Mouse (Mus musculus): ENCODE data around the gene Susd6.

Gene Susd6

GRCm38 (mm10) chr12:80842609-80843008, 52.3 kb downstream of the Susd6 start:
- no peak for DNase-seq

DNA sequence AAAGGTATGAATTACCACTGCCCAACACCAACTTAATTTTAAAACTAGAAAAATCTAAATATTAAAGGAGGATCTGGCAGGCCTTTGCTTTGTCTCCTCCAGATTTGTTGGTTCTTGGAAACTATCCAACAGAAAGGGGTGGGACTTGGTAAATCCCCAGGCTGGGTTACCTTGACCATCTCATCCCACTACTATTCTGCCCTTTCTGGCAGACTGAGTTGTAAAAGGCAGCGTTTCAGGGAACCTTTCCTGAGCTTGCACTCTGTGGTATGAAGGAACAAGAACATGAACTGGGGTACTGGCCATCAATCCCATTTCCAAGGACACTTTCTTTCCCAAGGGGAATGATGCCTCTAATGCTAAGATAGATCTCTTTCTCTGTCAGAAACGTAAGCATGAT, 52.9 kb downstream of the Susd6 start:
- no peak for DNase-seq

DNA sequence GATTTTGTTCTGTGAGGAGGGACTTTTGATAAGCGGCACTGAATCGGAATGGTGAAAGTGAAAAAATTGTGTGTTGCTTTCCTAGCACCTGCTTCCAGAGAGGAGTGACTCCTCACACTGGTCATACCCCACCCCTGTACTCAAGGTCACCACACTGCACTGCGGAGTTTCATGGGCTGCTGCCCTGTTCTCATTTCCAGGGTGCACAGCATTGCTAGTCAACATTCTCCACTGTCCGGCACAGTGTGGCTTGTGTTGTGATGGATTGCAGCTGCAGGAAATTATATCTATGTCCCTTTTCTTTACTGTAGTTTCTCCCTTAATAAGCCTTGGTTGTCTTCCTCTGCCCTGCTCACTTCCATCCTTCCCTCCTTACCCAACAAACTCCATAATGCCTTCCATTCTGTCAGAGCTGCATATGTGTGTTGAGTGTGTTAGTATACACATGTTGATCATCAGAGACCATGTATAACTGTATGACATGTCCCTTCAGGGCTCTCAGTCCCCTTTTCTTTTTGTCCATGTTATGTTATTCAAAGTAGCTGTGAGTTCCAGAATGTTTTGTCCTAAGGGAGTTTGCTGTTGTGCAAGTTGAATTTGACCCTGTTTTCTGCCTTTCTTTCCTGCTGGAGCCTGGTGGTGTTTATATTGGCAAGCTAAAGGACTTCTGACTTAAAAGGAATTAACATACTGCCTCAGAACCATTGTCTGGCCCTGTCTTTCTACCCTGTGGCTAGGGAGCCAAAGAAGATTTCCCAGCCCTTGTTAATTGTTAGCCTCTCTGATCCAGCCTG, 53.5 kb downstream of the Susd6 start:
- DNase-seq = no peak

- DNase-seq = no peak
Measured at GRCm38 (mm10) chr12:80845901-80846300, 55.6 kb downstream of the Susd6 start.

- no peak for DNase-seq
Measured at GRCm38 (mm10) chr12:80846861-80847268, 56.6 kb downstream of the Susd6 start.

DNA sequence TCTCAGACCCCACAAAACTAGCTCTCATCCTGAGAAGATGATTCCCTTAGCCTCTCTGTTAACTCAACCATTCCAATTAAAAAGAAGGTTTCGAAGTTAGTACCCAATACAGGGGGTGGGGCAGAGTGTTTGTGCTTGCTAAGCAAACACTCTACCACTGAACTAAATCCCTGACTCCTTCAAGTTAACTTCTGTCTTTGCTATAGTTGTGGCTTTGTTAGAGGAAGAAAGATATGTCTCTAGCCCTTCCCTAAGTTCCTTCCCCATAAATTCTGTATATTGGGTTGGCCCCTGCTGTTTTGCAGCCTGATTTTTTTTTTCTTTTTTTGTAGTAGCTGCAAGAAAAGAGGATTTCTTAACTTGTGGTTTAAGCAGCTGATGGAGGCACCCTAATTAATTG, 61.7 kb downstream of the Susd6 start:
- no peak for DNase-seq

- no peak for DNase-seq
Measured at GRCm38 (mm10) chr12:80853737-80854136, 63.4 kb downstream of the Susd6 start.

GRCm38 (mm10) chr12:80854671-80855070, 64.4 kb downstream of the Susd6 start:
- DNase-seq = no peak

DNA sequence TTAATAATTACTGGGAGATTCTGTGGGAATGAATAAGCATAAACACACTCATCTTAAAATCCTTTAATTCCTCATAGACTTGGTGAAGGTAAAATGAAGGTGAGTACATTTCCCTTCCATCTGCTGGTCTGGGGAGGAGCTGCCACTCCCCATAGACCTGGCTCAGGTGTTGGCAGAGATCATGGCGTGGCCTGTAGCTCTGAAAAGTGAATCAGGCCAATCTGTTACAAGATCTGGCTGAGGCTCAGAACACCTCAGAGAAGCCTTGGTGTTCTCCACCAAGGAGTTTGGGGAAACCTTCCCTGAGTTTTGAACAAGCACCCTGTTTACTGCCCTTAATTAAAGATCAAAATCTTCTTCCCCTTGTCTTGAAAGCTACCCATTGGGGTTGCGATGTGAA, 64.8 kb downstream of the Susd6 start:
- no peak for DNase-seq

- DNase-seq = no peak
Measured at GRCm38 (mm10) chr12:80855581-80855980, 65.3 kb downstream of the Susd6 start.

GRCm38 (mm10) chr12:80857636-80858293, 67.5 kb downstream of the Susd6 start:
- no peak for DNase-seq

DNA sequence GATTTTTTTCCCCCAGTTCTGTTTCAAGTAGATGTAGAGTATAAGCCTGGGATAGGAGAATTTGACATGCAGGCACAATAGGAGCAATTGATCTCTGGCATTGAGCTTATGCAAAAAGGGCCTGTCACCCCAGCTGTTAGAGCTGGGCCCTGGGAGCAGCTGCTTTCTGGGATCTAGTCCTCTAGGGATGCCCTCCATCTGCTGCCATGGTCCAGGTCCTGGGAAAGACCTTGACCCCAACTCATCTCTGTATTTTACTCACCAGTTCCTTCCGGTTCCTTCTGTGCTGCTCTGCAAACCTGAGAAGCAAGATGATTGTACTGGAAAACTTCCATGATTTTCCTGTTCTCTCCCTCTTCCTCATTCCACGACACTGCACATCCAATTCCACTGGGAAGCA, 68.0 kb downstream of the Susd6 start:
- DNase-seq = no peak

GRCm38 (mm10) chr12:80861916-80862315, 71.6 kb downstream of the Susd6 start:
- DNase-seq = no peak

DNA sequence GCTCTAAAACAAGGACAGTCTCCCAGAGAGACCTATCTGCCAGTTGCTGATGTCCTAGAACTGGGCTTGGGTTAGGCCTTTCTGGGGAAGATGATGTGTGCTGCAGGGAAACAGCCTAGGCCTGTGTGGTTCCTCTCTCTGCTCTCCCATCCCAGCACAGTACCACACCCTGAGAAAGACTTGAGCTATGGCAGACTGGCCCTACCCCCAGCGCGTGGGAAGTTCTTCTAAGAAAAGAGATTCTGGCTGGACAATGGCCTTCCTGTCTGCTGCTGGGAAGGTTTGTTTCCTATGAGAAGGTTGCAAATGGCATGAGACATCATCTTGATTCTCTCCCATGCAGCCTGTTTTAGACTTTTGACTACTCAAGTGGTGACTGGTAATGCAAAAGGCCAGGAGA, 73.1 kb downstream of the Susd6 start:
- DNase-seq = no peak

GRCm38 (mm10) chr12:80865175-80865574, 74.9 kb downstream of the Susd6 start:
- DNase-seq = no peak

GRCm38 (mm10) chr12:80866023-80866422, 75.7 kb downstream of the Susd6 start:
- DNase-seq = no peak

- no peak for DNase-seq
Measured at GRCm38 (mm10) chr12:80867083-80867482, 76.8 kb downstream of the Susd6 start.

DNA sequence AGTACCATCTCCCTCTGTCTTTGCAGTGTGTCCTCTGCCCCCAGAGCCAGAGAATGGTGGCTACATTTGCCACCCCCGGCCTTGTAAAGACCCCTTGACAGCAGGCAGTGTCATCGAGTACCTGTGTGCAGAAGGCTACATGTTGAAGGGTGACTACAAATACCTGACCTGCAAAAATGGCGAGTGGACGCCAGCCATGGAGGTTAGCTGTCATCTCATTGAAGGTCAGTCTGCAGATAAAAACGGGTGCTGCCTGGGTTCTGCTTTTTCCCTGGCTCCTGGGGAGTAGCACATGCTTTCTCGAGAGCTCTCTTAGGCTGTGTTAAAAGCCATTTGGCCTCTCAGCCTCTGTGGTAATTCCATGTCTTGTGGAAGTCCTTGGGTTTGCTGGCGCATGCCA, 78.1 kb downstream of the Susd6 start:
- DNase-seq = no peak

DNA sequence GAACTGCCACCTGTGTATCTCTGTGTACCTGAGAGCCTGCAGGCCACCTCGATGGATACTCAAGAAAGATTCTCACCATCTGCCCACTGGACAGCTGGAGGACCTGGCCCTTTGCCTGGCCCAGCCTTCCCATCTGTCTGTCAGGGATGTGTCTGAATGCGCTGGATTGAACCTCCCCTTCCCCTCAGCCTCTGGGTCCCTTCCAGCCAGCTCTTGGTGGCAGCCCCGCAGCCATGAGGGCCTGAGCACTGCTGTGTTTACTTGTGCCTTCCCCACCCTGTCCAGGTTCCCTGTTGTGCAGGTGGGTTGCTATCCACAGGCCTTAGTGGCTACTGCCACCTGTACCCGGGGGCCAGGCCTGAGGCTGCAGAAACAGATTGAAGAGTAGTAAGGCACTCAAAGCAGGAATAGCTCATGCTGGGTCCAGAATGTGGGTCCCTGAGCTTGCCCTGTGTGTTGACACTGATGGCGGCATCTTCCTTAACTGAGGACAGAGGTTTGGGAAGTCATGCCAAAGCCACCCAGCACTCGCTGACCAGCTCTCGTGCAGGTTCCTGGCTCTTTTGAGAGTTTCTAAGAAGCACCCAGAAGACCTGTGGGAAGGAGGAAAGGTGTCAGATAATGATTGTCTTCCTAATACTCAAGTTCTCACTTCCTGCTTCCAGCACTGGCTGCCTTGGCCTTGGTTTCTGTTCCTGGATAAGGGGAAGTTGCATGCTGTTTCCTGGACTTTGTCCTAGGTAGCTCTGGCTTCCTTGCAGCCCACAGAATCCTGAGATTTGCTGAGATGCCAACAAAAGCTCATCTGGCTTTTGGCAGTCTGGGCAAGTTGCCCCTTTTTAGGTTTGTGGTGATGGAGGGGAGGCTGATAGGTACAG, 87.1 kb downstream of the Susd6 start:
- no peak for DNase-seq

DNA sequence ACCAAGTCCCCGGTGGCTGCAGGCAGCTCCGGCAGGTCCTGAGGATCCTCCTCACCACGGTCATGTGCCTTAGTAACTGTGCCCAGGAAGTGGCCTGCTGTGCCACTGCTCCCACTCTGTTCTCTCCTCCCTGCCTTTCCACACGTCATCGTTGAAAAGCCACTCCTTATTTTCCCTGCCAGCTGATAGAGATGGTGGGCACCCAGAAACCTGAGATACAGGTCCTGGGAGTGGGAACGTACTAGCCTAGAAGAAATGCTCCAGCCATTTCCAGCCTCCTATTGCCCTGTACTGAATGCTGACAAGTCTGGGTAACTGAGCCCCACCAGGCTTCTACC, 87.8 kb downstream of the Susd6 start:
- no peak for DNase-seq

DNA sequence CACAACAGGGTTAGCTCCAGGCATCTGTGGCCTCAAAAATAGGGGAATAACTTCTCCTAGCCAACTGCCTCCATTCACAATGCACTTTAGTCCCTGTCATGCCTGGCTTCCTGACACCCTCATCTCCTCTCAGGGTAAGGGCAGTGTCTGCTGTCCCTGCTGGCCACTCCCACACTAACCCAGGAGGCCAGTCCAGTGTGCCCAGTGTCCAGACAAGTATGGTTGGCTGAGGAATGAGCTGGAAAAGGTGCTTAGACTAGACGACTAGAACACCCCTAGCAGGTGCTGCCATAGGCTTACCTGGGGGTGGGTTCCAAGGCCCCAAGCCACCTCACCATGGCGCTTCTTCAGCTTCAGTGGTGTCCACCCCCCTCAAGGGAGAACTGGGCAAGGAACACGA, 88.3 kb downstream of the Susd6 start:
- DNase-seq = no peak

DNA sequence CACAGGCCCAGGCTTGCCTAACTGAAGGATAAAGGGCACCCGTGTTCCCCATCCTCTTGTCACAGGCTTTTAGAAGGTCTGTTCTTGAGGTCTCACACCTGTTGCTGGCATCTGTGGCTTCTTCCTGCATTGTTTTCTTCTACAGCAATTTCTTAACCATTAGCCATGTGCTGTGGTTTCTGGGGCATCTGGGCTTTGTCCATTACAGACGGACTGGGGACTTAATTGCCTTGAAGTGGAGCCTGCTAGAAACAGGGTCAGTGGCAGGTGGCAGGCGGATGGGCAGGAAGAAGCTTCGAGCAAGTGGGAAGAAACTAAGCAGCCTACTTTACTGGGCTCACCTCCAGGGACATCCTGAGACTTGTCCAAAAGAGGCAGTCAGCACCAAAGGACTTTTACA, 89.0 kb downstream of the Susd6 start:
- DNase-seq = no peak

GRCm38 (mm10) chr12:80881121-80881520, 90.8 kb downstream of the Susd6 start:
- no peak for DNase-seq

DNA sequence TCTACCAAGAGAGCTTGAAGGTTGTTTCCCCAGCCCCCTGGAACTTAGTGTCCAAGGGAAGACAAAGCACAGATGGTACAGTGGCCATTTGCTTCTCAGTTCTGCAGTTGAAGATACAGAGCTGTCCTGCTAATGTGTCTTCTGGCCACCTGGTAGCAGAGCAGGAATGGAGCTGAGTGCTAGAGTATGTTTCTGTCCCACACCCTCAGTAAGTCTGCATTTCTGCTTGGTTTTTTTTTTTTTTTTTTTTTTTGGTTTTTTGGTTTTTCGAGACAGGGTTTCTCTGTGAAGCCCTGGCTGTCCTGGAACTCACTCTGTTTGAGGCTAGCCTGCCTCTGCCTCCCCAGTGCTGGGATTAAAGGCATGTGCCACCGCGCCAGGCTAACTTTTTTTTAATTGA, 93.0 kb downstream of the Susd6 start:
- no peak for DNase-seq

Measured in right cerebral cortex, postnatal 25 days (tissue).